Mouse (Mus musculus) ES-Bruce4 (cell line): ENCODE results near the gene Gabrr1.

Experiments used
- CTCF ChIP-seq: IDR thresholded peaks from one replicate; pipeline ENCODE4 v1.8.1; 2011; ENCODE audit warnings: low read depth, low read length
- POLR2A ChIP-seq: IDR thresholded peaks from one replicate; pipeline ENCODE4 v1.8.1; 2011; ENCODE audit warnings: low read length; ENCODE audit not compliant: insufficient read depth

- TF ChIP-seq CTCF: no peak
- no peak for TF ChIP-seq POLR2A
Measured at GRCm38 (mm10) chr4:33099118-33099694, 33.1 kb upstream of the Gabrr1 start.
